Mouse (Mus musculus): ENCODE measurements at regions not wholly inside any gene's neighbourhood (a gene's known extent, or its start where the extent isn't known, plus 50 kb on each side); places are given as distances from the start of the nearest gene placed in this dataset.
"Not testable (repeated sequence)": the region's sequence is repeated elsewhere in the genome, so short reads cannot be mapped to it uniquely, and the experiment has no call there.

- Histone ChIP-seq H3K4me3 (ENCODE audit: insufficient read depth, low read length) (no peak overlapping the region), H3K27ac (ENCODE audit: insufficient read depth, low read length) (no peak overlapping the region), H3K4me1 (ENCODE audit: control insufficient read depth, insufficient read depth, low read length) (peaks cover 7% of the 10 kb centered on the region; the same call in 1 of the 2 replicates)
- TF ChIP-seq POLR2A (IDR thresholded peaks at IDR 0.05; ENCODE audit: low read depth, low read length): no peak
- no peak for TF ChIP-seq CTCF (IDR thresholded peaks at IDR 0.05; ENCODE audit: borderline replicate concordance, insufficient read depth, low read length)
These were observed 79.3 kb upstream of the Med13l start for GRCm38 (mm10) chr5:118480965-118481793.

- peaks cover 7% of the 10 kb centered on the region; the same call in 1 of the 2 replicates for H3K4me1 ChIP-seq (ENCODE audit: control insufficient read depth, insufficient read depth, low read length)
- no peak overlapping the region for H3K27ac ChIP-seq (ENCODE audit: insufficient read depth, low read length)
- no peak overlapping the region for H3K4me3 ChIP-seq (ENCODE audit: insufficient read depth, low read length)
- TF ChIP-seq CTCF (IDR thresholded peaks at IDR 0.05; ENCODE audit: borderline replicate concordance, insufficient read depth, low read length): no peak
- no peak for TF ChIP-seq POLR2A (IDR thresholded peaks at IDR 0.05; ENCODE audit: low read depth, low read length)
These were observed 78.8 kb upstream of the Med13l start for GRCm38 (mm10) chr5:118481794-118482049.

GRCm38 (mm10) chr5:118482598-118482997 is 77.9 kb upstream of the Med13l start:
- H3K4me1 ChIP-seq (ENCODE audit: control insufficient read depth, insufficient read depth, low read length): peaks cover 4% of the 10 kb centered on the region; the same call in 1 of the 2 replicates
- no peak overlapping the region for H3K4me3 ChIP-seq (ENCODE audit: insufficient read depth, low read length)
- no peak overlapping the region for H3K27ac ChIP-seq (ENCODE audit: insufficient read depth, low read length)
- TF ChIP-seq CTCF (IDR thresholded peaks at IDR 0.05; ENCODE audit: borderline replicate concordance, insufficient read depth, low read length): no peak
- TF ChIP-seq POLR2A (IDR thresholded peaks at IDR 0.05; ENCODE audit: low read depth, low read length): no peak

GRCm38 (mm10) chr5:118483001-118483400 is 77.5 kb upstream of the Med13l start:
- TF ChIP-seq POLR2A (IDR thresholded peaks at IDR 0.05; ENCODE audit: low read depth, low read length) (no peak), CTCF (IDR thresholded peaks at IDR 0.05; ENCODE audit: borderline replicate concordance, insufficient read depth, low read length) (no peak)
- H3K4me3 ChIP-seq (ENCODE audit: insufficient read depth, low read length): no peak overlapping the region
- no peak overlapping the region for H3K27ac ChIP-seq (ENCODE audit: insufficient read depth, low read length)
- H3K4me1 ChIP-seq (ENCODE audit: control insufficient read depth, insufficient read depth, low read length): peaks cover 3% of the 10 kb centered on the region; the same call in 1 of the 2 replicates

GRCm38 (mm10) chr5:118483532-118483931 is 76.9 kb upstream of the Med13l start:
- Histone ChIP-seq H3K4me1 (ENCODE audit: control insufficient read depth, insufficient read depth, low read length) (peaks cover 3% of the 10 kb centered on the region; the same call in 1 of the 2 replicates), H3K4me3 (ENCODE audit: insufficient read depth, low read length) (no peak overlapping the region), H3K27ac (ENCODE audit: insufficient read depth, low read length) (no peak overlapping the region)
- no peak for TF ChIP-seq POLR2A (IDR thresholded peaks at IDR 0.05; ENCODE audit: low read depth, low read length)
- TF ChIP-seq CTCF (IDR thresholded peaks at IDR 0.05; ENCODE audit: borderline replicate concordance, insufficient read depth, low read length): no peak

GRCm38 (mm10) chr5:118485191-118485590 is 75.3 kb upstream of the Med13l start:
- Histone ChIP-seq H3K4me1 (ENCODE audit: control insufficient read depth, insufficient read depth, low read length) (peaks cover under 1% of the 10 kb centered on the region; the same call in 1 of the 2 replicates), H3K27ac (ENCODE audit: insufficient read depth, low read length) (no peak overlapping the region)
- TF ChIP-seq CTCF (IDR thresholded peaks at IDR 0.05; ENCODE audit: borderline replicate concordance, insufficient read depth, low read length) (no peak), POLR2A (IDR thresholded peaks at IDR 0.05; ENCODE audit: low read depth, low read length) (no peak)

GRCm38 (mm10) chr5:118492522-118492921 is 68.0 kb upstream of the Med13l start:
- not testable (repeated sequence) for H3K4me3 ChIP-seq (ENCODE audit: insufficient read depth, low read length); H3K27ac ChIP-seq (ENCODE audit: insufficient read depth, low read length); H3K4me1 ChIP-seq (ENCODE audit: control insufficient read depth, insufficient read depth, low read length)

More at GRCm38 (mm10) chr5:118485191-118485590, 75.3 kb upstream of the Med13l start:
- no peak overlapping the region for H3K4me3 ChIP-seq (ENCODE audit: insufficient read depth, low read length)

- no peak overlapping the region for H3K27ac ChIP-seq (ENCODE audit: insufficient read depth, low read length)
- H3K4me3 ChIP-seq (ENCODE audit: insufficient read depth, low read length): no peak overlapping the region
- H3K4me1 ChIP-seq (ENCODE audit: control insufficient read depth, insufficient read depth, low read length): no peaks in the 10 kb centered on the region
- no peak for TF ChIP-seq CTCF (IDR thresholded peaks at IDR 0.05; ENCODE audit: borderline replicate concordance, insufficient read depth, low read length)
- TF ChIP-seq POLR2A (IDR thresholded peaks at IDR 0.05; ENCODE audit: low read depth, low read length): no peak
These were observed 65.6 kb upstream of the Med13l start for GRCm38 (mm10) chr5:118494649-118495477.

- TF ChIP-seq POLR2A (IDR thresholded peaks at IDR 0.05; ENCODE audit: low read depth, low read length) (no peak), CTCF (IDR thresholded peaks at IDR 0.05; ENCODE audit: borderline replicate concordance, insufficient read depth, low read length) (no peak)
- Histone ChIP-seq H3K4me1 (ENCODE audit: control insufficient read depth, insufficient read depth, low read length) (no peaks in the 10 kb centered on the region), H3K27ac (ENCODE audit: insufficient read depth, low read length) (no peak overlapping the region), H3K4me3 (ENCODE audit: insufficient read depth, low read length) (no peak overlapping the region)
These were observed 65.1 kb upstream of the Med13l start for GRCm38 (mm10) chr5:118495478-118495760.

- Histone ChIP-seq H3K4me3 (ENCODE audit: insufficient read depth, low read length) (no peak overlapping the region), H3K4me1 (ENCODE audit: control insufficient read depth, insufficient read depth, low read length) (0 out of 2 replicates have a peak, but pooled peaks cover 4% of the 10 kb centered on the region), H3K27ac (ENCODE audit: insufficient read depth, low read length) (no peak overlapping the region)
- TF ChIP-seq POLR2A (IDR thresholded peaks at IDR 0.05; ENCODE audit: low read depth, low read length) (no peak), CTCF (IDR thresholded peaks at IDR 0.05; ENCODE audit: borderline replicate concordance, insufficient read depth, low read length) (no peak)
These were observed 58.9 kb upstream of the Med13l start for GRCm38 (mm10) chr5:118501624-118502023.
